Mouse (Mus musculus): ENCODE results near the gene A930018P22Rik. TPM values are rescaled to one million over a fixed set of nuclear protein-coding genes. Genes with fewer than 3 reads are reported as not detected.

A930018P22Rik gene
- total and polyA plus RNA-seq, 3 experiments, result not detected

DNA sequence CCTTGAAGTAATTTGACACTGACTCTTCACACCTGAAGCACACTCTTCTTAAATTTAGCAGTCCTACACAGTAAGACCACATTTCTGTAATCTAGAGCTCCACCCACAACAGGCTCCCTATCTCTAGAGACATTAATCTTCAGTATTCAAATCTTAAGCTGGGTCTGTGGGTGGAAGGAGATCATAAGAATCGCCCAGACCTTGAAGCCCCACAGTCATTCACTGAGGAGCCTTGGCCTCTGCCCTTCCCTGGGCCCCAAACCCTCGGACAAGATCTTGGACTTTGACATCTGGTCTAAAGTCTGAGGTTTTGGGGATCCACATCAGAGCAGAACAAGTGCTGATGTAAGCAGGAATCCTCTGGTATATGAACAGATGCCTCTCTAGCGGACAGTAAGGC lies 971 bp downstream of the A930018P22Rik start:
- dilution Hi-C loops (cut with MboI; ENCODE audit: extremely low pct_ligation_motif_present, extremely low pct_unique_long_range_greater_than_20kb, low sequenced_read_pairs), result no loop called here
- in situ Hi-C loops (cut with MboI; ENCODE audit: low pct_ligation_motif_present, low pct_unique_long_range_greater_than_20kb, low sequenced_read_pairs), result loop anchor here (10.0 kb wide), 1 partner anchor 271 kb away; no protein-coding TSS in a partner anchor
- TF ChIP-seq RCOR1 (conservative IDR thresholded peaks at IDR 0.05; ENCODE audit: low read depth, low read length) (no peak), CHD2 (IDR thresholded peaks at IDR 0.05; ENCODE audit: low read length) (no peak), ZMIZ1 (IDR thresholded peaks at IDR 0.05; ENCODE audit: low read depth, low read length) (no peak), USF1 (IDR thresholded peaks at IDR 0.05; ENCODE audit: low read depth, low read length) (no peak), ZKSCAN1 (IDR thresholded peaks at IDR 0.05; ENCODE audit: borderline replicate concordance, low read depth, low read length) (no peak), JUN (IDR thresholded peaks at IDR 0.05; ENCODE audit: insufficient read depth, low read depth, low read length) (no peak), TBP (conservative IDR thresholded peaks at IDR 0.05; ENCODE audit: low read depth, low read length) (no peak), CTCF (conservative IDR thresholded peaks at IDR 0.05 in 1 of 2, IDR thresholded peaks at IDR 0.05 in 1 of 2; ENCODE audit: low read depth in 2 of 2, low read length in 2 of 2) (no peak), IRF4 (IDR thresholded peaks at IDR 0.05; ENCODE audit: low read depth, low read length) (no peak), MAFK (IDR thresholded peaks at IDR 0.05; ENCODE audit: insufficient replicate concordance, low read length) (no peak), RAD21 (IDR thresholded peaks at IDR 0.05; ENCODE audit: low read depth, low read length) (no peak), HCFC1 (IDR thresholded peaks at IDR 0.05; ENCODE audit: low read depth, low read length) (no peak), ETS1 (conservative IDR thresholded peaks at IDR 0.05; ENCODE audit: low read depth, low read length) (no peak), ELF1 (IDR thresholded peaks at IDR 0.05; ENCODE audit: low read depth, low read length) (no peak), SIN3A (IDR thresholded peaks at IDR 0.05; ENCODE audit: low read length) (no peak), USF2 (conservative IDR thresholded peaks at IDR 0.05; ENCODE audit: low read depth, low read length) (no peak), UBTF (IDR thresholded peaks at IDR 0.05; ENCODE audit: low read depth, low read length) (no peak), CHD1 (IDR thresholded peaks at IDR 0.05; ENCODE audit: low read depth, low read length) (no peak)
- no peaks in the 10 kb centered on the region for H3K36me3 ChIP-seq (replicated peaks in 1 of 2; ENCODE audit: control insufficient read depth in 1 of 2, insufficient read depth in 1 of 2, low read length in 1 of 2)
- no peak overlapping the region for H3K9ac ChIP-seq (ENCODE audit: insufficient read depth, low read depth)
- no peak for DNase-seq (ENCODE audit: extremely low read depth)
- H3K27me3 ChIP-seq (replicated peaks), result peaks cover 50% of the 10 kb centered on the region
- H3K4me1 ChIP-seq (ENCODE audit: control insufficient read depth in 1 of 2, insufficient read depth in 2 of 2), result peaks cover 0 to 16% of the 10 kb centered on the region in 2 experiments; a peak in 2 of 4 replicates
- H3K27ac ChIP-seq (ENCODE audit: insufficient read depth, low read depth), result no peak overlapping the region
- H3K4me2 ChIP-seq (ENCODE audit: insufficient read depth, low read depth, poor library complexity, severe bottlenecking), result peak overlapping the region; percentile 82; the same call in 1 of the 2 replicates
- H3K4me3 ChIP-seq (replicated peaks in 1 of 3; ENCODE audit: low read depth in 2 of 3, low read length in 2 of 3, poor library complexity in 1 of 3), result no peak overlapping the region
- peaks cover 4% of the 10 kb centered on the region for H3K9me3 ChIP-seq (replicated peaks; ENCODE audit: low read length)
- no peaks in the 10 kb centered on the region for H3K79me2 ChIP-seq (replicated peaks; ENCODE audit: control insufficient read depth, extremely low read depth, insufficient read depth, poor library complexity, severe bottlenecking)

- H3K4me2 ChIP-seq (ENCODE audit: insufficient read depth, low read depth, poor library complexity, severe bottlenecking), result no peak overlapping the region
- no peak for DNase-seq (ENCODE audit: extremely low read depth)
- H3K4me1 ChIP-seq (ENCODE audit: control insufficient read depth in 1 of 2, insufficient read depth in 2 of 2), result peaks cover 0 to 16% of the 10 kb centered on the region in 2 experiments; a peak in 2 of 4 replicates
- in situ Hi-C loops (cut with MboI; ENCODE audit: low pct_ligation_motif_present, low pct_unique_long_range_greater_than_20kb, low sequenced_read_pairs) (loop anchor here (10.0 kb wide), 1 partner anchor 271 kb away; no protein-coding TSS in a partner anchor), dilution Hi-C loops (cut with MboI; ENCODE audit: extremely low pct_ligation_motif_present, extremely low pct_unique_long_range_greater_than_20kb, low sequenced_read_pairs) (no loop called here)
- H3K79me2 ChIP-seq (replicated peaks; ENCODE audit: control insufficient read depth, extremely low read depth, insufficient read depth, poor library complexity, severe bottlenecking), result no peaks in the 10 kb centered on the region
- no peak overlapping the region for H3K9ac ChIP-seq (ENCODE audit: insufficient read depth, low read depth)
- peaks cover 4% of the 10 kb centered on the region for H3K9me3 ChIP-seq (replicated peaks; ENCODE audit: low read length)
- H3K27me3 ChIP-seq (replicated peaks), result peaks cover 53% of the 10 kb centered on the region
- H3K36me3 ChIP-seq (replicated peaks in 1 of 2; ENCODE audit: control insufficient read depth in 1 of 2, insufficient read depth in 1 of 2, low read length in 1 of 2), result no peaks in the 10 kb centered on the region
- no peak overlapping the region for H3K4me3 ChIP-seq (replicated peaks in 1 of 3; ENCODE audit: low read depth in 2 of 3, low read length in 2 of 3, poor library complexity in 1 of 3)
- TF ChIP-seq KAT2A (IDR thresholded peaks at IDR 0.05; ENCODE audit: insufficient replicate concordance, low read length), result no peak
- no peak for TF ChIP-seq TBP (conservative IDR thresholded peaks at IDR 0.05; ENCODE audit: low read depth, low read length)
- no peak for TF ChIP-seq GABPA (IDR thresholded peaks at IDR 0.05; ENCODE audit: insufficient replicate concordance, low read depth, low read length)
- TF ChIP-seq MAFK (IDR thresholded peaks at IDR 0.05; ENCODE audit: insufficient replicate concordance, low read length), result no peak
- TF ChIP-seq PAX5 (IDR thresholded peaks at IDR 0.05; ENCODE audit: low read length), result no peak
- TF ChIP-seq SIN3A (IDR thresholded peaks at IDR 0.05; ENCODE audit: low read length), result no peak
- no peak for TF ChIP-seq JUN (IDR thresholded peaks at IDR 0.05; ENCODE audit: insufficient read depth, low read depth, low read length)
- no peak for TF ChIP-seq CHD1 (IDR thresholded peaks at IDR 0.05; ENCODE audit: low read depth, low read length)
- TF ChIP-seq MAZ (IDR thresholded peaks at IDR 0.05; ENCODE audit: low read depth, low read length), result no peak
- no peak for TF ChIP-seq JUND (conservative IDR thresholded peaks at IDR 0.05; ENCODE audit: low read depth, low read length)
- no peak for TF ChIP-seq MXI1 (IDR thresholded peaks at IDR 0.05; ENCODE audit: low read depth, low read length)
- TF ChIP-seq ZMIZ1 (IDR thresholded peaks at IDR 0.05; ENCODE audit: low read depth, low read length), result no peak
- no peak overlapping the region for H3K27ac ChIP-seq (ENCODE audit: insufficient read depth, low read depth)
Observed at GRCm38 (mm10) chr2:104124071-104124470, 1.5 kb downstream of the A930018P22Rik start.
